15 mouse cellular contexts compared by ENCODE assay signal in the genomic region with DNA sequence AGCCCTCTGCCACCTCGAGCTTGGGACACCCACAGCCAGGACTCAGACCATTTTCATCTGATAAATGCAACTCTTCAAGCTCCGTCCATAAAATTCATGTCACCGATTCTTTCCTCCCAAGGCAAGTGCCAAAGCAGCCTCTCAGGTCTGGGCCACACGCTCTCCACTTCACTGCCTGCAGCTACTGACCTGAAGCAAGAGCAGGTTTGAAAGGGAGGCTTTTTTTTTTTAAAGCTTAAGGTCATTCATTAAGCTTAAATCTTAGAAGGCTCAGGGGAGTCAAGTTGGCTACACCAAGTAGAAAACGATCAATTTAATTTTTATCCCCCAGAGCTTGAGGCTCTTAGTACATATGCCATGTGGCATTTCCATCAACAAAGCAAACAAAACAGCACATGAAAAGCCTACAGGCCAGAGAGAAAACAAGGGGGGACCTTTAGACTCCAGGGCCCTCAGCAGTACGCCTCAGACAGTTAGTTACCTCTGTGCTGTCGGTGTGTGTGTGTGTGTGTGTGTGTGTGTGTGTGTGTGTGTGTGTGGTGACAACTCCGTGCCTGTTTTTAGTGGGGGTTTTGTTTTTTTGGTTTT. TPM values are rescaled to one million over a fixed set of nuclear protein-coding genes. Genes with fewer than 3 reads are reported as not detected.
DNase-seq lines count a peak whose midpoint lies in the region; ATAC-seq and TF ChIP-seq lines count a peak whose summit lies in the region.
"Had no signal": no experiment of that assay in that cellular context is flagged by ENCODE, and none has a peak within 500 bp of the region (broad histone marks: within the 10 kb centered on the region; RNA-seq: fewer than 3 reads in every experiment).

No protein-coding gene starts in this region.

- no peaks in the 10 kb centered on the region for H3K36me3 ChIP-seq in forebrain, embryonic 13.5 days (ENCODE audit: poor library complexity, severe bottlenecking)
- H3K36me3 ChIP-seq in forebrain, embryonic 16.5 days (ENCODE audit: control insufficient read depth, insufficient read depth): no peaks in the 10 kb centered on the region
- peaks cover 17% of the 10 kb centered on the region for H3K36me3 ChIP-seq in midbrain, embryonic 10.5 days
- no peaks in the 10 kb centered on the region for H3K36me3 ChIP-seq in midbrain, embryonic 15.5 days (replicated peaks)
- no peaks in the 10 kb centered on the region for H3K36me3 ChIP-seq in small intestine, adult 2 months (ENCODE audit: control insufficient read depth, insufficient read depth, low read length)
- H3K36me3 ChIP-seq: embryonic facial prominence, embryonic 12.5 days; hindbrain, embryonic 15.5 days; limb, embryonic 12.5 days; midbrain, embryonic 13.5 days had no signal

- DNase-seq in midbrain, embryonic 10.5 days (ENCODE audit: low spot score): no peak
- DNase-seq in kidney, adult 9 months: peak; percentile 56
- DNase-seq in adrenal gland, adult (ENCODE audit: inconsistent age in 2 of 2, low spot score in 1 of 2): no peak
- DNase-seq in spleen, postnatal 4 days (ENCODE audit: low spot score in 2 of 2): no peak
- DNase-seq: adrenal gland, adult 2 months; cerebellum, postnatal 14 days had no signal

- TF ChIP-seq CTCF in small intestine, adult 2 months (IDR thresholded peaks at IDR 0.05; ENCODE audit: extremely low read depth, insufficient read length, insufficient replicate concordance, low read depth, low read length): no peak

- no peaks in the 10 kb centered on the region for H3K27me3 ChIP-seq in forebrain, embryonic 13.5 days
- H3K27me3 ChIP-seq in forebrain, embryonic 16.5 days (replicated peaks; ENCODE audit: control insufficient read depth, insufficient read depth, low read length): no peaks in the 10 kb centered on the region
- no peaks in the 10 kb centered on the region for H3K27me3 ChIP-seq in midbrain, embryonic 10.5 days (ENCODE audit: low read depth, poor library complexity, severe bottlenecking)
- no peaks in the 10 kb centered on the region for H3K27me3 ChIP-seq in midbrain, embryonic 15.5 days (replicated peaks)
- H3K27me3 ChIP-seq in small intestine, adult 2 months (ENCODE audit: control insufficient read depth, insufficient read depth, low read length): no peaks in the 10 kb centered on the region
- H3K27me3 ChIP-seq: hindbrain, embryonic 15.5 days had no signal

- peaks cover 76% of the 10 kb centered on the region for H3K4me1 ChIP-seq in forebrain, embryonic 13.5 days
- peaks cover 47% of the 10 kb centered on the region for H3K4me1 ChIP-seq in forebrain, embryonic 16.5 days (replicated peaks; ENCODE audit: control insufficient read depth, insufficient read depth, low read length)
- H3K4me1 ChIP-seq in midbrain, embryonic 10.5 days: peaks cover 85% of the 10 kb centered on the region
- H3K4me1 ChIP-seq in midbrain, embryonic 15.5 days: peaks cover 32% of the 10 kb centered on the region
- peaks cover 75% of the 10 kb centered on the region for H3K4me1 ChIP-seq in small intestine, adult 2 months (ENCODE audit: control insufficient read depth, insufficient read depth, insufficient read length, low read length)

- no peak for ATAC-seq in forebrain, embryonic 13.5 days
- no peak for ATAC-seq in forebrain, embryonic 16.5 days
- ATAC-seq in midbrain, embryonic 15.5 days (replicated peaks): no peak
- ATAC-seq: lung, postnatal 0 days; midbrain, embryonic 13.5 days had no signal

- H3K4me2 ChIP-seq in forebrain, embryonic 13.5 days: no peak overlapping the region; the same call in 1 of the 2 replicates
- no peak overlapping the region for H3K4me2 ChIP-seq in forebrain, embryonic 16.5 days (ENCODE audit: low read length)
- H3K4me2 ChIP-seq in midbrain, embryonic 15.5 days: no peak overlapping the region
- H3K4me2 ChIP-seq: embryonic facial prominence, embryonic 12.5 days; hindbrain, embryonic 15.5 days; midbrain, embryonic 13.5 days had no signal

- TF ChIP-seq POLR2A in small intestine, adult 2 months (IDR thresholded peaks at IDR 0.05; ENCODE audit: low read depth, low read length): no peak

- peak overlapping the region; percentile 26; the same call in 1 of the 2 replicates for H3K9ac ChIP-seq in forebrain, embryonic 13.5 days
- H3K9ac ChIP-seq in forebrain, embryonic 16.5 days (replicated peaks; ENCODE audit: low read depth, low read length): no peak overlapping the region
- no peak overlapping the region for H3K9ac ChIP-seq in midbrain, embryonic 15.5 days
- H3K9ac ChIP-seq: embryonic facial prominence, embryonic 12.5 days; hindbrain, embryonic 15.5 days; limb, embryonic 12.5 days; midbrain, embryonic 13.5 days had no signal

- H3K9me3 ChIP-seq in forebrain, embryonic 13.5 days (replicated peaks): no peaks in the 10 kb centered on the region
- no peaks in the 10 kb centered on the region for H3K9me3 ChIP-seq in forebrain, embryonic 16.5 days (ENCODE audit: control insufficient read depth, low read length)
- no peaks in the 10 kb centered on the region for H3K9me3 ChIP-seq in midbrain, embryonic 10.5 days (replicated peaks)
- H3K9me3 ChIP-seq in midbrain, embryonic 15.5 days: no peaks in the 10 kb centered on the region
- H3K9me3 ChIP-seq: embryonic facial prominence, embryonic 12.5 days; hindbrain, embryonic 15.5 days; limb, embryonic 12.5 days; midbrain, embryonic 13.5 days had no signal

- H3K4me3 ChIP-seq in forebrain, embryonic 13.5 days: no peak overlapping the region
- H3K4me3 ChIP-seq in forebrain, embryonic 16.5 days (replicated peaks; ENCODE audit: low read length): no peak overlapping the region
- no peak overlapping the region for H3K4me3 ChIP-seq in midbrain, embryonic 10.5 days
- H3K4me3 ChIP-seq in midbrain, embryonic 15.5 days: no peak overlapping the region
- H3K4me3 ChIP-seq in small intestine, adult 2 months (ENCODE audit: low read depth, low read length): no peak overlapping the region
- H3K4me3 ChIP-seq: embryonic facial prominence, embryonic 12.5 days; hindbrain, embryonic 15.5 days; limb, embryonic 12.5 days; midbrain, embryonic 13.5 days had no signal

- WGBS in forebrain, embryonic 13.5 days: 32% methylated on average over 8 of the region's 8 CpGs
- WGBS in forebrain, embryonic 16.5 days: 39% methylated on average over 8 of the region's 8 CpGs
- WGBS in midbrain, embryonic 10.5 days: 60% methylated on average over 8 of the region's 8 CpGs
- 41% methylated on average over 8 of the region's 8 CpGs for WGBS in midbrain, embryonic 15.5 days
- WGBS in small intestine, adult 2 months: 40% methylated on average over 8 of the region's 8 CpGs

- H3K27ac ChIP-seq in forebrain, embryonic 13.5 days: 0 out of 2 replicates have a peak overlapping the region, but pooled peaks have one; percentile 7
- no peak overlapping the region for H3K27ac ChIP-seq in forebrain, embryonic 16.5 days (ENCODE audit: low read length)
- H3K27ac ChIP-seq in midbrain, embryonic 10.5 days (replicated peaks): peak overlapping the region; percentile 52
- H3K27ac ChIP-seq in midbrain, embryonic 15.5 days: no peak overlapping the region
- H3K27ac ChIP-seq in small intestine, adult 2 months (ENCODE audit: insufficient read depth, low read depth, low read length): peak overlapping the region; percentile 50
- H3K27ac ChIP-seq: embryonic facial prominence, embryonic 12.5 days; hindbrain, embryonic 15.5 days; limb, embryonic 12.5 days; midbrain, embryonic 13.5 days had no signal

RNA-seq across cellular contexts. Expression of gene Ccdc88c, which starts 15.7 kb away (rescaled TPM):
- 20.7 and 21.4 TPM in 2 replicates for polyA plus RNA-seq in forebrain, embryonic 13.5 days (2015; fragmentation: Nextera tagmentation; extraction: Ambion mirVana)
- polyA plus RNA-seq in forebrain, embryonic 16.5 days (2015; fragmentation: Nextera tagmentation; extraction: Ambion mirVana): 18.1 and 20.7 TPM in 2 replicates
- 14.8 and 15.8 TPM in 2 replicates for polyA plus RNA-seq in midbrain, embryonic 10.5 days (2016; fragmentation: Nextera tagmentation; extraction: Ambion mirVana)
- polyA plus RNA-seq in midbrain, embryonic 15.5 days (2015; fragmentation: Nextera tagmentation; extraction: Ambion mirVana): 14.6 and 15.8 TPM in 2 replicates
- polyA plus RNA-seq in small intestine, adult 2 months (2012; rRNA removed): 10.2 and 11.7 TPM in 2 replicates

Comparison
In these comparisons a context has a peak if more than half of its experiments do, and no peak if none do; other contexts are left out.
1. H3K27ac ChIP-seq: peak in forebrain, embryonic 13.5 days (single experiment), midbrain, embryonic 10.5 days (single experiment) and small intestine, adult 2 months (single experiment); none in forebrain, embryonic 16.5 days (single experiment) and midbrain, embryonic 15.5 days (single experiment).